Mouse (Mus musculus): Measurements from ENCODE around the gene Ptch1.
A peak's percentile ranks its signal among the peaks of the same experiment; 100 is the strongest.

Ptch1 gene

DNA sequence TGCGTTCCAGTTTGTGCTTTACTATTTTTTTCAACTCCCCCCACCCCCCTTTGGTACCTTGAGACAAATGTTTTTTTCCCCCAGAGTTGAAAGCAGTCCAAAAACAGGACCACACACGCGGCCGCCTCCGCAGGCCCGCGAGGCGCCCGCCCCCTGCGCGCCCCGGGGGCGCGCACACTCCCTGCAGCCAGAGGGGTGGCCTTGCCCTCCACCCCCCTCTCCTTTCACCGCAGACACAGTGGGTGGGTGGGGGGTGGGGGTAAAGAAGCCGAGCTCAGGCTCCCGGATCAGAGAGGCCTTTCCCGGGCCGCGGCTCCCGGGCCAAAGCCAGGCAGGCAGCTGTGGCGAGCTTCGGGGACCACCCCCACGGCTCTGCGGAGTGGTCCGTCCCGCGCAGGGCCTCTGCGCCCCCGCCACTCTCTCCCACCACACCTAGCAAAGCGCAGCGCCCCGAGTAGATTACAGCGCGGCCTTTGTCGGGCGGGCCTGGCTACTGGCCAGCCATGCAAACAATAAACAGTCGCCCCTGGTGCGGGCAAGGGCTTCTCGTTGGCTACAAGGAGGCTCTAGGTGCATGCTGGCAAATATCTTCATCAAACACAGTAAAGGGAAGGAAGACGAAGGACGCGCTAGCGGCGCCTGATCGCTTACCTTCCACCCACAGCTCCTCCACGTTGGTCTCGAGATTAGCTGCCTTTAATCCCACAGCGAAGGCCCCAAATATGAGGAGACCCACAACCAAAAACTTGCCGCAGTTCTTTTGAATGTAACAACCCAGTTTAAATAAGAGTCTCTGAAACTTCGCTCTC, 10.2 kb downstream of the Ptch1 start:
- DNase-seq = peak; percentile 83 to 86

DNA sequence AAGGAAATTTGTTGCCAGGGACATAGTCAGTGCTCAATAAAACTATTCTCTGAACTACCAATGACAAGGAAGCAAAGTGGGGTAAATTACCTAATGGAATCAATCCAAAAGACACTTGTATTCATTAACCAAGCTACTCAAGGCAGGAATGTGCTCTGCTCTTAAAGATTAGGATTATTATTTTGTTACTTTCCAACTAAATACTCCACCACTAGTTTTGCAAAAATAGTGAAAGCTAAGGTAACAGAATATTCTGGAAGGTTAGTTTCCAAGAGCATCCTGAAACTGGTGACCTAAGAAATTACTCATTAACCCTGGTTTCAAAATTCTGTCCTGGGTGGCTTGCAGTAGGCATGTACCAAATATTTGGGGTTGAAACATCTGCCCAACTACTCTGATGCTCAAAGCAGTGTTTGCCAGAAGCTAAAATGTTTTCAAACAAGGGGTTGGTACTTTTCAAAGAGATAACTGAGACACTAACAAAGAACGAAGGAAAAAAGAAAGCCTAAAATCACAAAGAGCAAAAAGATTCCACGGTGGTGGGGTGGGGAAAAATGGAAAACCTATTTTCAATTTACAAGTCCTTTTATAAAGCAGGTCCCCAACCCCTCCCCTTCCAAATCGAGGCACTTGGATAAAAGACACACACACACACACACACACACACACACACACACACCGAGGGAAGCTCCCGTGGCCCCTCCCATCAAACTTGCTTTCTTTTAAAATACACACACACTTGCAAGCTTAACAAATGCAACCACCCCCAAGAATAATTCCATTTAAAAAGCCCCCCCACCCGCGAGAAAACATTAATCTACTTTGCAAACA, 11.0 kb downstream of the Ptch1 start:
- DNase-seq = peak in 1 of 2 experiments; percentile 57

DNA sequence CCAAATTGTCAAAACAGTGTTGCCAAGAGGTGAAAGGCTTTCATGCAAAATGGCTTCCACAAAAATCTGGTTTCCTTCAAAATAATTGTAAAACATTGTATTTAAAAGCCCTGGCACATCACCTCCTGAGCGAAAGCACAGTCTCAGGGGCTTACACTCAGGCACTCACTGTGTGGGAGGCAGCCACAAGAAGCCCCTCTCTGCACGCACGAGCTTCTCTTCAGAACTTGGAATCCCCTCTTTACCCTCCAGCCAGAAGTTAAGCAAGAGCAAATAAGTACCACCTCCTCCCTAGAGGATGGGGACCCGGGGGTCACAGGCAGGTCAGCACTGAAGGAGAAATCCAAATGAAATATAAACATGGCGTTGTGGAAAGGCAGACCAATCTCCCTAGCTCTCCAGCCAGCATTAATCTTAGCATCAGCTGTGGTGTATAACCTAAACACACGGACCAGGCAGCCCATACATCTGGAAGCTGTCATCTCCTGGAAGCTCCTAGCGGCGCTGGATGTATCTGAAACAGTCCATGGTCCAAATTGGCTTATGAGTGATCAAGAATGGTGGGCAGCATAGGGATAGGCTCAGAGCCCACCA, 15.0 kb downstream of the Ptch1 start:
- DNase-seq = no peak

DNA sequence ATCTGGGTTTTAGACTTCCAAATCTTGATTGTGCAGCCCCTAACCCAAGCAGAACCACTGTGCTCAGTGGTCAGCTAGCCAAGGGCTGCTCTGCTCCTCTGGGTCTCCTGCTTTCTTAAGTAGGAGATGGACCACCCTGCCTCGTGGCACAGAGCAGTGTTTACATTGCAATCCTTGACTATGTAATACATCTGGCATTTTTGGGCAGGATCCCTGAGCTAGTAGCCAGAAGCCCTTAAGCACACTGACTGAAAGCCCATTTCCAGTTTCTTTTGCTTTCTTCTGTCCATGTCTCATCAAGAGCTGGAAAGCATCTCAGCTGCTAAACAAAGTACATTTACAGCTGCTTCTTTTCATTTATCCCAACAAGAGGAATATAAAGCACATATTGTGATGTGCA, 17.0 kb downstream of the Ptch1 start:
- no peak for DNase-seq

DNA sequence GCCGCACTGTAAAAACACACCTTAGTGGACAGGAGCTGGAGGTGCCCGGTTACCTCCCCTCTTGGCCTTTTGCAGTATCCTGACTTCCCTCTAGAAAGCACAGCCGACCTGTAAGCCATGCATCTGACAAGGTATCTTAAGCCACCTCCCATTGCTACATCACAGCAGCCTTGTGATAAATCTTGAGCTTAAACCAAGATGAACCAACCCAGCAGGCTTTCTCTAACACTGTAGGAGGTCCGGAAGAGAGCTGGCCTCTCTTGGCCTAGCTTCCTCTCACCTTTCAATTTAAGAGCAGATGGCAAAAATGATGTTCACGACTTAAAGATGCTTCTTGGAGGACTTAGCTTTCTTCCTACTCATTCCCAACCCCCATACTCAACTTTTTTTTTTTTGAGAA, 17.5 kb downstream of the Ptch1 start:
- DNase-seq = no peak

DNA sequence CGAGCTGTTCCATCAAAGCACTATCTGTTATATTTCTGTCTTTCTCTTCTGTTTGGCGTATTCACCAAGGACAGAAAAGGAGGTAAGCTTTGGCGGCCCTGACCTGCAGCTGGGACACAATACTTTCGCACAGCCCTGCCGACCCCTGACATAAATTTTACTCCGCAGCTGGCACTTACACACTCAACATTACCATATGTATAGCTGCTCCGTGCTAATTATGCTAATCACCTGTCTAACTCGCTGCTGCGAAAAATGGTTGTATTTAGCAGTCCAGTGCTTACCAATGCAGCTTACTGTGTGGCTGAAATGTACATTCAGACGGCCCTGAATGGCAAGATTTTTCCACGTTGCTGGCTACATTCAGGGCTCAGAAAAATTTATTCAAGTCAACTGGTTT, 18.8 kb downstream of the Ptch1 start:
- no peak for DNase-seq

DNA sequence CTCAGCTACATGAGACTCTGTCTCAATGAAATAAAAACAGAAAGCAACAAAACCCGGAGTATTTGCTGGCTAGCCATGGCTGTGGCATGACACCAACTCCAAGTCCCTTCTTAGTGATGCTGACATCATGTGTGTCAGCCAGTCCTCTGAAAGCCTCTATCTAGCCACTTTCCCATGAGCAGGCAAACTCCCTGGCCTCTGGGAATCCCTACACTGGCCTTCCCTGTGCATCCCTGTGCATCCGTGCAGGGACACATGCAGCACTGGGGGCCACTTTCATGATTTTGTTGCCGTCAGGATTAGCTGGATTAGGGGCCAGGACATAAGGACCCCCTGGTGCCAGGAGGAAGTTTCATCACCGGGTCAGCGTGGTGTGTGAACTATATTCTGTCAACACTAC, 20.0 kb downstream of the Ptch1 start:
- DNase-seq = peak; percentile 60 to 71

DNA sequence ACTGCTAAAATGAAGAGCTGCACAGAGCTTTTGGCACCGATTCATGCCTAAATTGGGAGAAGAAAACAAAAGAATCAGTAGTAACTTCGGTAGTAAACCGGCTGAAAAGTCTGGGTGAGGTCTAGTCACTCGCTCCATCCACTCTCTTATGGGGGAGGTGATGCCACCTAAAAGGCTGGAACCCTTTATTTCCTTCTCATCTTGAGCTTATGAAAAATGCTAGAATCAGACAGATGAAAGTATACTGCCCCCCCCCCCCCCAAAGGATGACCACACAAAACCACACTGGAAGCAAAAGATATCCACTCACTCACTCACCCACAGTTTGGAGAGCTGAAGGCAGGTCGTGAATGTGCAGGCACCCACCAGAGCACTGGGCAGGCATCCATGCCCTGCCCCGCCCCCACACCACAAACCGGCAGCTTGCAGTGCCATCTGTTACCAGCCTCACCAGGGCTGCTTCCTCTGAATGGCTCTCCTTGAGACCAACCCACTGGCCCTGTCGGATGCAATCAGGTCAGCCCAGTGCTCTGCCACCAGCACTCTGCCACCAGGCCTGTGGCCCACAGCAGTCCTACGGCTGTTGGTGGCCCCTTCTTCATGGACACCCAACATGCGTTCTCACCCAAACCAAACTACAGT, 21.0 kb downstream of the Ptch1 start:
- peak; percentile 99 for DNase-seq

DNA sequence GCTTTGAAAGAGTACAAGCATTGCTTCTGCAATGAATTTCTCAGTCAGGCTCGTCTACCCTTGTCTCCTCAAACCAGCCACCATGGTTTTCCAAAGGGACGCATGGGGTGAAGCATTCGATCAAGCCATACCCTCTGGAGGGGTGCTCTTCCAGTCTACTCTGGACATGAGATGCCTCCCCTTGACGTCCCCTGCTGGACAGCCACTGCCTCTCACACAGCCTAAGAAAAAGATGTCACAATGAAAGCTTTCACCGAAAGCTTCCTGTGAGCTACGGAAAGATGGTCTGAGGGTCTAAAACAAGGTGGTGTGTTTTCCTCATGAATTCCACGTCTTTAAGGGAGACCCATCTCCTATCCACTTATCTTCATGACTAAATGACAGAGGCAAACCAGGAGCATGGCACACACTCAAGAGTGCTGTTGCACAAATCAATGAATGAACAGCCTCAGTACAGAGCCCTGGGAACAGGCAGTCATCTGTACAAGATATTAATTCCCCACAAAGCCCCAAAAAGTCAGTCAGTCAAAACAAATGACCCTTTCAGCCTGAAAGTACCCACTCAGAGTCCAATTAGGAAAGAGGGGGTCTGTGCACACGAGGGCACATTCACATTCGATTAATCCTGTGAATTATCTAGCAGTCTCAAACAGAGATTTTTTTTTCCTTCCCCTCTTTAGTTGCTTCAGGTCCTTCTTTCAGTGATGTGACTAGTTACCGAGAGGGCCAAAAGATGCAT, 21.7 kb downstream of the Ptch1 start:
- peak; percentile 45 to 62 for DNase-seq

DNA sequence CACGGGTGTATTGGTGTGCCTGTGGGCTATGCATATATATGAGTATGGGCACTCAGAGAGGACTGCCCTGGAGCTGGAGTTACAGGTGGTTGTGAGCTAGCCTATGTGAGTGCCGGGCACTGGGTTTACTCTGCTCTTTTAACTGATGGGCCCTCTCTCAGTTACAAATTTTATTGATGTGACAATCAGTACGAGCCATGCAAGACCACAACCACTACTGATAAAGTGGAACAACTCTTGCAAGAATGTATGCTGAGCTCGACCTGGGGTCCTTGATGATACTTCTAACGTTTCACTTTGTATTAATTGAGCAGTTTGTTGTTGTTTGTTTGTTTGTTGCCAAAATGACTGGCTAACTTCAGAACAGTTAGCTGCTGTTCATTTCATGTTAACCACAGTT, 23.0 kb downstream of the Ptch1 start:
- DNase-seq = no peak

DNA sequence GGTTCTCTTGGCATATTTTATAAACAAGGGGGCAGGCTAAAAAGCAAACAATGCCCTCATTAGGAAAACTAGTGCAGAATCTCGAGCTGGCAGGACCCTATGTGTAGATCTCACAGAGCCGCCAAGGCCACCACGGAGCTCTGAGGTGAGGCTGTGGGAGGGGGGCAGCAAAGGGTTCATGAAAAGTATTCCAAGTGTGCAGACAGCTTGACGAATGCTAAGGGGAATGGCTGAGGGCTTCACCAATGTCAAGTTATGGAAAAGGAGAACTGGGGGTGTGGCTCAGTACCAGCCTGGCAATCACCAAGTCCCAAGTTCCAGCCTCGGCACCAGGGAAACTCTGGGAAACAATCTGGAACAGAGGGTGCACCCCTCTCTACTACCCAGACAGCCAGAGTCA, 24.2 kb downstream of the Ptch1 start:
- DNase-seq = peak in 1 of 2 experiments; percentile 42

DNA sequence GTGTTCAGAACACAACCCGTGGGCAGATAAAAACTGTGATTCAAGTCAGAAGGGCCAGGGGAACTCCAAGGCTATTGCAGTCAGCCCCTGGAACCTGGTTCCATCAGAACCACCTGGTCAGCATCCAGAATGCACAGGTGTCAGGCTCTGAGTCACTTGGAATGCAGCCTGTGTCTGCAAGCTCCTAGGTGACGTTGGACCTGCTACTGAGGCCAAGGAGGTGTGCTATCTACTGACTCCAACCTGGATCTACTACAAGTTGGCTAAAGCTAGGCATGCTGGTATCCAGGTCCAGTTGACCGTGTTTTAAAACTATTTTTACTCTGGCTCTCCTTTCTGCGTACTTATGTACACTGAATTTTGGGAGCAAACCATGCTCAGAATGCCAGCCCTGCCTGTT, 24.8 kb downstream of the Ptch1 start:
- peak; percentile 89 for DNase-seq

DNA sequence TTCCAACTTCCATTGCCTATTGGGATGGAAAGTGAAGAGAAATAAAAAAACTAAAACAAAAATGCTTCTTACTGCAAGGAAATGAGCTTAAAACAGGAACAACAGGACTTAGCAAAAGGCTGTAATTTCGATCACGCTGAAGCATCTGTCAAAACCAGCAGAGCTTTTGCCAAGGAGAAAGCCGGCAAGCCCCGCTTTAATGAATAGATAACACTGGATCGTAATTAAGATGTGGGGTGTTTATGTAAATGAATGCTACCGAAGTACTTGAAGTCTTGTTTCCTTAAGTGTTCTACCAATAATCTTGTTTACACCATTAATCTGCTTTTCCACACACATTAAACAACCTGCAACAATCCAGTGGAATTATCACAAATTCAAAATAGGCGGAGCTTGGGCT, 28.1 kb downstream of the Ptch1 start:
- DNase-seq = no peak

DNA sequence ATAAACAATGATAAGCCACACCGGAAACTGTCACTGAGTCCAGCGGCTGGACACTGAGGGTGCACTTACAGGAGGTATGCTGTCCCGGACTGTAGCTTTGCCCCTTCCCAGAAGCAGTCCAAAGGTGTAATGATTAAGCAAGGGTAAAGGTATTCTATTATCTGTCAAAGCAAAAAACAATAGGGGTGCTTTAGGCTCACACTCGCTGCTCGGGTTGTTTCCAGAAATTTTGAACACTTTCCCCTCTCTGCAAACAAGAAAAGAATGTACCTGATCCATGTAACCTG, 28.5 kb downstream of the Ptch1 start:
- DNase-seq = no peak

DNA sequence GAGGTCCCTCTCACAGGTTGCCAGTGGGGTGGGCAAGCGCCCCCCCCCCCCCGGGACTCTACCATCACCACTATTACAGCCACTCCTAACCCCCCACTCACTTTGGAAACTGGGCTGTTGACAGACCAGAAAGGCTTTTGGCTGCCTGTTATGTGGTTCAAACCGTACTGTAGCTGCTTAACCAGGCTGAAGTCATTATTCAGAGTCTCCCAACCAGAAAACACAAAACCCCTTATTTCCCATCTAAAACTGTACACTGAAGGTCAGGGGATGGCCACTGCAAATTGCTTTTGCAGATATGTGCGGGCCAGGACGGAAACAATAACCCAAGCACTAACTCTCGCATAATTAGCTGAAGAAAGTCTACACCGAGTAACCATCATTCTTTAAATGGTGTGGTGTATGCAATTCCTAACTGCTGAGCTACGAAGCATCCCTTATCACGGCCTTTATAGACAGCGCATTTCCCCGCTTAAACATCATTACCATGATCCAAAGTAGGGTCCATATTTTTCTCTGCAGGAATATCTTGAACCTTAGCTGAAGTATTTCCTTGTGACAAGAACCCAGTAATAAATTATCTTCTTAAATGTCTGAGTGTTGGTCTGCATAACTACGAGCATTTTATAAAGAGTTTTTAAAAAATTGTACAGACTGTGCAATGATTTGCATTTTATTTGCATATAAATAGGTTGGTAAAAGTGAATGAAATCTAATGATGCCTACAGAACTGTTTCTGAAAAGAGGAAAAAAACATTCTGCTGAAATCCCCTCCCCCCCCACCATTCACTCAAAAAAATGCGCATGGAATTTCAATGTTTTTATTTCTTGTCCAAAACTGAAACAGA, 29.1 kb downstream of the Ptch1 start:
- no peak for DNase-seq

DNA sequence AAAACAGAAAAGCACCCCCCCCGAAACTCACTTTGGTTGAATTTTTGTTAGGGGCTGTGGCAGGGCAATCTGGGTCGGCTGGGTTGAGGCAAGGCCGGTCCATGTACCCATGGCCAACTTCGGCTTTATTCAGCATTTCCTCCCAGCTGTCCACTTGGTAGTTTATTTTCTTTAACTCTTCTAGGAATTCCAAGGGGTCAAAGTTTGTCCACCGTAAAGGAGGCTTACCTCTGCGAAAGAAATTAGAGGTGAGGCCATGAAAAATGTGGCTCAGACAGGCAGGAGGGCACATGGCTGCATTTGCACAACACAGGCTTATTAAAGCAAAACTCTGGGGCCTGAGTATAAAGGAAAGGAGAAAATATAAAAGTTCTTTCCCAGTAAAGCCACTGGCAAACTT, 29.9 kb downstream of the Ptch1 start:
- no peak for DNase-seq

DNA sequence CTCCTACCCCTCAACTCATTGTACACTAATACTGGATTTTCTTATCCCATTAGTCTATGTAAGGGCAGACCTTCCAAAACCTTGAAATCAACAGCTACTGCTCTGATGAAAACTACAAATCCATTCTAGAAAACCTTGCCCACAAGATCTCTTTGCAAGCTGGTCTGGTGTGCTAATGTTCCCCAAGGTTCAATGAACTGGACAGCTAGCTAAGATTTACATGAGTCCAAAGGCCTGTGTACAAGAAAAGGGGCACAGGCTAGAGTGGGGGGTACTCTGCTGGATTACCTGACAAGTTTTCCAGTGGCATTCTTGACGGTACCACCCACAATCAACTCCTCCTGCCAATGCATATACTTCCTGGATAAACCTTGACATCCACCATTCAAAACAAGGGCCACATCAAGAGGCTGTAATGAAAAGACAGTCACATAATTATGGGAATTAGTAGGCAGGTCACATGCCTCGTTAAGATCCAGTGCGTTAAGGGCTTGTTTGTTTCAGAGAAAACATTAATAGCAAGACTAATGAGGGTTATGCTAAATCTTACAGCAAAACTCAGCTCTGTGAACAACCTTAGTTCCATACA, 30.5 kb downstream of the Ptch1 start:
- DNase-seq = no peak

DNA sequence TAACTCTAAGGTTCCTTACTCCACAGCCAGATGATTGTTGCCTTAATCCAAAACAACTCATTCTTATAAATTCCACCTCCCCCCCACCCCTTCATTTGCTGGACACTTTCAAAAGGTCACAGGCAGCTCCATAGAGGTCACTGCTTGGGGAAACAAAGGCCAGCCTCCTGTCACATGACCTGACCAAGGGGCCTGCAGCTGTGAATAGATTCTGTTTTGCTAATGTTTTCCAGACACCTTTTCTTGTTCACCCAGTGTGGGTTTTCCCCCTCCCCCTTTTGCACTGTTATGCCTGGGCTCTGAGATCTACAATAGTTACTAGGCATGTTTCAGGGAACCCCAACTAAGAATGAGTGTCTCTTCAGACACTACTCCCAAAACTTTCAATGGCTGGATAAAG, 31.9 kb downstream of the Ptch1 start:
- no peak for DNase-seq

DNA sequence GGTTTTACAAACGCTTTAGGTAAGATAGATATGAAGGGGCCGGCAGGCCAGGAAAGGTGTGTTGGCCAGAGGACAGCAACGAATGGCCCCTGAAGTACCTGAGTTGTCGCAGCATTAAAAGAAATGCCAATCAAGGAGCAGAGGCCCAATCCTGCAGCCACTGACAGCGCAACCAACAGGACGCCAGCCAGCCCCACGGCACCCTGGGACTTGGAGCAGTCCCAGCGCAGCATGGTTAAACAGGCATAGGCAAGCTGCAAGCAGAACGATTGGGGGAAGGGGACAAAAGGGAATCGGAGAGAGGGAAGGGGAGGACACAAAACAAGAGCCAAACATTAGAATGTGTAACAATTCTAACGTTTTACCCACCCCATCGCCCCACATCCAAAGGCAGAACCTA, 32.8 kb downstream of the Ptch1 start:
- peak in 1 of 2 experiments; percentile 57 for DNase-seq

DNA sequence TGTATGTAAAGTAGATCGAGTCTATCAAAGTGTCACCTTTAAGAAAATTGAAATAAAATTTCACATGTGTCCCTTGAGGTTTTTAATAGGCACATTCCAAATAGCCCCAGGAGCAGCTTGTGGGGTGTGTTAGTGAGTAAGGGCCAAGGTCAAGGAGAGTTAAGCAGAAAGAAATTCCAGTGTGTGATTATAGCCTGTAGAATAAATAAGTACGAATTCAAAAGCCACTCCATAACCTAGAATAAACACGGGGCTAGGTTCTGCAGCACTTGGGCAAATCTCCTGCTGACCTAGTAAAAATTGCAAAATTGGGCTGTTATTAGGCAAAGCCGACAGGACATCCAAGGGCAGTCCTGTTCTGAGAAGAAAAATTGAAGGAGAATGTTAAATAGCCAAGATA, 38.4 kb downstream of the Ptch1 start:
- no peak for DNase-seq

DNA sequence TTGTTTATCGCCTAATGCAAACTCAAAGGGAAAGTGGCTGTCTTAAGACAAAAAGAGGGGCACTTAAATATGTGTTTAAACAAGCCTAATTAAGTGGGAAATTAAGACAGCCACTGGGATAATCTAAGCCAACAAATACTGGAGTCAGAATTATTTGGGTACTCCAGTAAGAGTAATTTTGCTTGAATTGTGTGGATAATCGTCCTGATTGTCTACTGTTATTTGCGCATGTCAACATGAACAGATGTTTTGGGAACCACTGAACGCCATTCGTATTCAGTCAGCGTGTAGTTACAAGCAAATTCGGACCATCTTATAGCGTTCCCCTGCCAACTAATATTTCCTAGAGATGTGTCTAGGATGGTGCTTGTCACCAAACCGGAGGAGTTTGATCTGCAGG, 42.5 kb downstream of the Ptch1 start:
- DNase-seq = no peak

Measured in cerebellum, postnatal 10 days (tissue).